Mouse (Mus musculus) lung, postnatal 0 days (tissue): ENCODE data around the gene Hspa1b.

Experiments used
- CTCF ChIP-seq: IDR thresholded peaks from 2 replicates; pipeline ENCODE4 v1.5.1; 2016; ENCODE audit warnings: antibody characterized with exemption, mild to moderate bottlenecking
- EP300 ChIP-seq: IDR thresholded peaks from 2 replicates; pipeline ENCODE4 v1.6.1; 2016; ENCODE audit warnings: antibody characterized with exemption, mild to moderate bottlenecking, control low read depth

DNA sequence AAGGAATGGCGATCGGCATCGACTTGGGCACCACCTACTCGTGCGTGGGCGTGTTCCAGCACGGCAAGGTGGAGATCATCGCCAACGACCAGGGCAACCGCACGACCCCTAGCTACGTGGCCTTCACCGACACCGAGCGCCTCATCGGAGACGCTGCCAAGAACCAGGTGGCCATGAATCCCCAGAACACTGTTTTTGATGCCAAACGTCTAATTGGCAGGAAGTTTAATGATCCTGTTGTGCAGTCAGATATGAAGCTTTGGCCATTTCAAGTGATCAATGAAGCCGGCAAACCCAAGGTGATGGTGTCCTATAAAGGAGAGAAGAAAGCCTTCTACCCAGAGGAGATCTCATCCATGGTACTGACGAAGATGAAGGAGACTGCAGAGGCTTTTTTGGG, 18.0 kb upstream of the Hspa1b start:
- TF ChIP-seq CTCF (no peak), EP300 (no peak)
